Mouse (Mus musculus): ENCODE measurements at regions not wholly inside any gene's neighbourhood (a gene's known extent, or its start where the extent isn't known, plus 50 kb on each side); places are given as distances from the start of the nearest gene placed in this dataset.

GRCm38 (mm10) chr3:119944115-119944514 is 159.8 kb upstream of the Ptbp2 start:
- no peak for TF ChIP-seq CTCF (IDR thresholded peaks at IDR 0.05; ENCODE audit: low read depth)
- TF ChIP-seq EP300 (IDR thresholded peaks at IDR 0.05; ENCODE audit: low read depth): no peak

Measured in liver, postnatal 0 days (tissue).